Mouse (Mus musculus) spleen, embryonic (tissue): ENCODE data around the gene Chsy1.

Experiments
- CTCF ChIA-PET: fragments of 350-600 bp; sonication (Branson Sonifier 250); formaldehyde crosslinking; loops from one replicate; lab custom pipeline; 2022; lab: Charles Lee

Chsy1 gene

GRCm38 (mm10) chr7:66107930-66108329 is 1.4 kb upstream of the Chsy1 start:
- CTCF ChIA-PET = no interaction called here

GRCm38 (mm10) chr7:66109855-66110635 is 730 bp downstream of the Chsy1 start:
- CTCF ChIA-PET = no interaction called here

GRCm38 (mm10) chr7:66110636-66111112 is 1.4 kb downstream of the Chsy1 start:
- CTCF ChIA-PET = interaction anchor here (0.6 kb wide), 1 partner anchor 55 kb away, joined by 3 read pairs; no protein-coding TSS in a partner anchor

DNA sequence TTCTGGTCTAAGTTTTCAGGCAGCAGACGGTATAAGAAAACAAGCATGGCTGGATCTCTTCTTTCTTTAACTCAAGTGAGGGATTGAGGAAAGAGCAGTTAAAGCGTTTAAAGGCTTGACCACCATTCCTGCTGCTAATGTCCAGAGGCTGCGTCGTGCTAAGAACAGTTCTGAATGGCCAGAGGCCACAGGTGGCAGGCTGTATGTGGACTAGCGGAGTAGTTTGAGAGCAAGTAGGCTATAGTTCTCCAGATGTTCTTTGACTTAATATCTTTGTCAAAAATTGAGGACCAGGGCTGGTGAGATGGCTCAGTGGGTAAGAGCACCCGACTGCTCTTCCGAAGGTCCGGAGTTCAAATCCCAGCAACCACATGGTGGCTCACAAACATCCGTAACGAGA is 1.9 kb downstream of the Chsy1 start:
- CTCF ChIA-PET = interaction anchor here (0.6 kb wide), 1 partner anchor 54 kb away, joined by 3 read pairs; no protein-coding TSS in a partner anchor

DNA sequence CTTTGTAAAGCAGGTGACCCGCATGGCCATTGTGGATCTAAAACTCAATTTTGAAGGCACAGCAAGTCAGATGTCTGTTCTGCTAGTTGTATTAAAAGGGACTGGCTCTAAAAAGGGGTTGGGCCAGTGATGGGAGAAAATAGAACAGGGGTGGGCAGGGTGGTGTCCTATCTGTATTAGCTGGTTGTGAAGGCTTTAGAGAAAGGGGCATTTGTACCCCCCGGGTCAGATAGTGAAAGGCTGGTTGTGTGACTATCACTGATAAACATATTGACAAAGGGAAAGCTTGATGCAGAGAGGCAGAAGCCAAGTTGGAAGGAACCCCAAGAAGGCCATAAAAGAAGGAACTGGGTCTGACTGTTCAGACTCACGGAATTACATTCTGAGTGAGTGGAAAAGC is 4.2 kb downstream of the Chsy1 start:
- CTCF ChIA-PET = interaction anchor here (0.7 kb wide), 1 partner anchor 10 kb away, joined by 4 read pairs; no protein-coding TSS in a partner anchor

- CTCF ChIA-PET = interaction anchor here (0.5 kb wide), 1 partner anchor 62 kb away, joined by 3 read pairs; no protein-coding TSS in a partner anchor
Measured at GRCm38 (mm10) chr7:66115821-66116343, 6.6 kb downstream of the Chsy1 start.

- CTCF ChIA-PET = interaction anchor here (0.7 kb wide), 1 partner anchor 196 kb away, joined by 5 read pairs; no protein-coding TSS in a partner anchor
Measured at GRCm38 (mm10) chr7:66116906-66117482, 7.7 kb downstream of the Chsy1 start.

- CTCF ChIA-PET = no interaction called here
Measured at GRCm38 (mm10) chr7:66118046-66118445, 8.7 kb downstream of the Chsy1 start.

- CTCF ChIA-PET = no interaction called here
Measured at GRCm38 (mm10) chr7:66118796-66119195, 9.5 kb downstream of the Chsy1 start.

GRCm38 (mm10) chr7:66120139-66120538 is 10.8 kb downstream of the Chsy1 start:
- CTCF ChIA-PET = interaction anchor here (0.6 to 1.5 kb wide), 2 partner anchors 126 to 169 kb away, joined by 3 read pairs; no protein-coding TSS in a partner anchor

DNA sequence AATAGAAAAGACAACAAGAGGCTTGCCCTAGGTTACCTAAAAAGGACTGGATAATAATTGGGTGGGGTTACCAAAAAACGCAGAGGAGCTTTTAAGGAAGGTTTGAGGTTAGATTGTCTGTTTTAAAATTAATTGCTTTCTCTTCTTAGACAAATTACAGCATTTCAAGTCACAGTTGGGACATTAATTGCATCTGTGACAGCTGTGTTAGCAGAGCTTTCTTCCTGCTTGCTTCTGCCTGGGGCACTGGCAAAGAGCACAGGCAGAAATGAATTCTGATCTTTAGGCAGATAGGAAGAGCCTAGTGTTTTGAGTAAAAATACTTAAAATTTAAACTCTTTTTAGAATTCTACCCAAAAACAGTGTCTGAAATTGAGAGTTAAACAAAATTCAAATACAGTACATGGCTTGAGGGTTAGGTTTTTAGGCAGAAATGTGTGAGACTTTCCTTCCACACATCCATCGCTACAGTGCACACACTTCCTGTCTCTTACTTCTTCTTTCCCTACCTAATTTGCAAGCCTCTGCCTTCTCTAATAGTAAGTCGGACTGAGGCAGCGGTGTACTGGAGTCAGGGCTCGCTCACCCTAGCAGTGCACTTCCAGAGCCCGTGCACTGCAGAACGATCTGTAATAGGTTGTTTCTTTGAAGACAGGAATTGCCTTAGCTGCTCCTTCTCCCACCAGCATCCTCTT is 11.5 kb downstream of the Chsy1 start:
- CTCF ChIA-PET = interaction anchor here (1.5 kb wide), 1 partner anchor 126 kb away, joined by 3 read pairs; no protein-coding TSS in a partner anchor

- CTCF ChIA-PET = interaction anchor here (0.9 kb wide), 1 partner anchor 32 kb away, joined by 3 read pairs; no protein-coding TSS in a partner anchor
Measured at GRCm38 (mm10) chr7:66124551-66124968, 15.2 kb downstream of the Chsy1 start.

DNA sequence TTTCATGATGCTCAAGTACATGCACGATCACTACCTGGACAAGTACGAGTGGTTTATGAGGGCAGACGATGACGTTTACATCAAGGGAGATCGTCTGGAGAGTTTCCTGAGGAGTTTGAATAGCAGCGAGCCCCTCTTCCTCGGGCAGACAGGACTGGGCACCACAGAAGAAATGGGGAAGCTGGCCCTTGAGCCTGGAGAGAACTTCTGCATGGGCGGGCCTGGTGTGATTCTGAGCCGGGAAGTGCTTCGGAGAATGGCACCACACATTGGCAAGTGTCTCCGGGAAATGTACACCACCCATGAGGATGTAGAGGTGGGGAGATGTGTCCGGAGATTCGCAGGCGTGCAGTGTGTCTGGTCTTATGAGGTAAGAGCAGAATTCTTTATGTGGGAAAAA is 16.1 kb downstream of the Chsy1 start:
- CTCF ChIA-PET = interaction anchor here (0.6 to 0.9 kb wide), 2 partner anchors 32 to 101 kb away, joined by 3 to 4 read pairs; no protein-coding TSS in a partner anchor

DNA sequence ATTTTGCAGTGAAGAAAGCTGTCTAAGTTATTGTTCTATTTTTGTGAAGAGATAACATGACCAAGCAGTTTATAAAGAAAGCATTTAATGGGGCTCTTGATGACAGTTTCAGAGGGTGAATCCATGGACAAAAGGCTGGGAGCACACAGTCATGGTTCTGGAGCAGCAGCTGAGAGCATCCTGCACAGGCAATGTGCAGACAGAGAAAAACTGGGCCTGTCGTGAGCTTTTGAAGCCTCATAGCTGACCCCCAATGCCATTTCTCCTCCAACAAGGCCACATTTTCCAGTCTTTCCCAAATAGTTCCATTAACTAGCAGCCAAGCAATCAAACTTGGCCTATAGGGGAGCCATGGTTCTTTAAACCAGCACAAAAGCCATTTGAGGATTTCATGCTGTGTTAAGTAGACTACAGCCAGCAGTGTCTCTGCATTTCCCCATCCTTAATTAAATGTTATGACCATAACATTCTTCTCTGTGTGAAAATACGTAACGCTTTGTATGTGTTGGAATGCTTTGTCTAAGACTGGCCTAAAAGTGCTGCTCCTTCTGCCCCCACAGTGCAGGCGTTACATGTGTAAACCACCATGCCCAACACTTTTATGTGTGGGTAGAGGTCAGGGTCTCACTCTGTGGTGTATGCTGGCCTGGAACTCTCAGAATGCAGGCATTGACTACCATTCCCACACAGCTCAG is 18.8 kb downstream of the Chsy1 start:
- CTCF ChIA-PET = no interaction called here

- CTCF ChIA-PET = no interaction called here
Measured at GRCm38 (mm10) chr7:66128857-66129256, 19.5 kb downstream of the Chsy1 start.

DNA sequence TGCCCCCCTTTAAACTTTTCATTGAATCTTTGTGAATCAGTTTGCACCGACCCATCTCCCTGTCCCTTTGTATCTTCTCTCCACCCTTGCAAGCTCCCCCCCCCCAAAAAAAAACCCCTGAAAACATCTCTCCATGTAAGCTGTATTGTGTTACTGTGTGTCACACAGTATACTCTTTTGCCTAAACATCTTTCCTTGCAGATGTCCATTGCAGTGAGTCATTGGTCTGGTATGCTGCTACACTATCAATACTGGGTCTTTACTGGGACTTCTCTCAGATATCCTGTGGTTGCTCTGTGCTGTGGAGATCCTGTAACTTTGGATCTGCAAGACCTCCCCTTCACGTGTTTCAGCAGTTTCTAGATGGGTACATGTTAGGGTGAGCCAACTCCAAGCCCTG is 21.0 kb downstream of the Chsy1 start:
- CTCF ChIA-PET = no interaction called here

GRCm38 (mm10) chr7:66131776-66132421 is 22.6 kb downstream of the Chsy1 start:
- CTCF ChIA-PET = no interaction called here

DNA sequence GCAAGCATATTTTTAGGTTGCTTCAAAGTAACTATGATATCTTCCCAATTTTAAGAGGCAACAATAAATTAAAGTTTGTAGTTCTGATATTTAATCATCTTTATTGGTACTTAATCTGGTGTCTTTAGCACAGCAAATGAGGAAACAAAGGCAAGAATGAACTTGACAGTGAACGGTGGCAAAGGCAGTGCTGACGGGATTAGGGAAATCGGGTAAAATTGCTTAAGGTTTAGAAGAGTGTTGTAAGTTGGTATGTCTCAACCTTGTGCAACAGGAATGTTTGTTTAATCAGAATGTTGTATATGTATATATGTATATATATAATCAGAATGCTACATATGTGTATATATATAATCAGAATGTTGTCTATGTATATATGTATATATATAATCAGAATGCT is 24.8 kb downstream of the Chsy1 start:
- CTCF ChIA-PET = no interaction called here

DNA sequence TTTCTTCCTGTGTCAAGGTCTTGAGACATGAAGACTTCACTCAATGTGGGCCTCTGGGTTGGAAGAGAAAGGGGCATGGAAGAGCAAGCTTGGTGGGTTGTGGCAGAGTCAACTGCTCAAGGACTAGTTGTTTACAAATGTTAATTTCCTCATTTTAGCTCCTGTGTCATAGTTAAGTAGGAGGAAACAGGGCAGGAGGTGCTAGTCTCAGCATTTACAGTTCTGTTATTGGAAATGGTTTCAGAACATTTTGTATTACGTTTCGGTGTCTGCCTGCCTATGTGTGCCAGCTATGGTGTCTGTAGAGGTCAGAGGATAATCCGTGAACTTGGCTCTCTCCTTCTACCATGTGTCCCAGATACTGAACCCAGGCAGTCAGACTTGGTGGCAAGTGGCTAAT is 26.3 kb downstream of the Chsy1 start:
- CTCF ChIA-PET = no interaction called here

- CTCF ChIA-PET = no interaction called here
Measured at GRCm38 (mm10) chr7:66136187-66136586, 26.9 kb downstream of the Chsy1 start.
